Mouse (Mus musculus) adipocyte (in vitro differentiated cells): ENCODE results near the gene Tmem258.
"Not testable (repeated sequence)": the region's sequence is repeated elsewhere in the genome, so short reads cannot be mapped to it uniquely, and the experiment has no call there.

Source experiments
- DNase-seq: peaks from one replicate; pipeline ENCODE4 v3.0.0-alpha.2; 2016; ENCODE audit warnings: low spot score

The Tmem258 gene

DNA sequence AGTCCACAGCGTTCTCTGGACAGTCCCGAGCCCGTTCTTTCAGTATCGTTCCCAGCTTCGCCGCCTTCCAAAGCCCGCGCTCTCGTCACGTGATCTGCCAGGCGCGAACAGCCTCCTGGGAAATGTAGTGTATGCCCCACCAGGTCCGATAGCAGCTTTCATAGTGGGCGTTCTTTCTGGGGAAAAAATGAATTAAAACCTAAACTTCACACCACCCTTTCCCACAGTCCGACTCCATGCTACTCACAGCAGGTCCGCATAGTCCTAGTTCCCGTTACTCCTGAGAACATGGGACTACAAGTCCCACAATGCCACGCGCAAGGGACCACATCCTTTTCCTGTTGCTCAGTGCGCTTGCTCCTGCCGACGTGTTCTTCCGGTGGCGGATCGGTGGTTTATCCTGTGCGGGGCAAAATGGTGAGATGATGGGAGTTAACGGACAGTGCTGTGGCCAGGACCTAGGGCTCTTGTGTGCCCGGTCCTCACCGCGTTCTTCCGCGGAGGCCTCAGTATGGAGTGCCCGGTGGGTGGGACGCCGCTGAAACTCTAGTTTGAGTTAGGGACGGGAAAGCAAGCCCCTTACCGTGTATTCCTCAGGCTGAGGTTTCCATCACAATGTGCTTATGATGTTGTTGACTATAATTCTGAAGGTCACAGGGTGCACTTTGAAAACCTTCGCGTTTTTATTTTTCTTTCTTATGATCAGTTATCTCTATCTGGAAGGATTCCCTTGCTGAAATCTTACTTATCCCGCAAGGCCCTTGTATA lies at the start of gene Tmem258, which contains the start of gene Fen1:
TSS of gene Tmem258 (plus strand) at position 167 of the 768 bp plus-strand sequence.
TSS of gene Fen1 (minus strand) at position 322 of the 768 bp plus-strand sequence.
- DNase-seq, result peak; percentile 97

GRCm38 (mm10) chr19:10157725-10158124 lies 46.1 kb upstream of the Tmem258 start:
- no peak for DNase-seq

GRCm38 (mm10) chr19:10163896-10164295 lies 39.9 kb upstream of the Tmem258 start:
- peak; percentile 28 for DNase-seq

DNA sequence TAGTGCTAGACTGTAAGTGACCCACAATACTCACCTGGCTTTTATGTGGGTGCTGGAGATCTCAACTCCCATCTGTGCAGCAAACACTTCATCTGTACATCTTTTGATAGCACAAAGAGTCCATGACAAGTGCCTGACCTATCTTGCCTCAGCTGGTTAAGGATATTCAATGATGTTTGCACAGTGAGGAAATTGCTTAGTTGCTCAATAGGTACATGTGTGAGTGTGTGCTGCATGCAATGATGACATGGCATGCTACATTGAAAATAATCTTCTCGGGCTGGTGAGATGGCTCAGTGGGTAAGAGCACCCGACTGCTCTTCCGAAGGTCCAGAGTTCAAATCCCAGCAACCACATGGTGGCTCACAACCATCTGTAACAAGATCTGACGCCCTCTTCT lies 37.9 kb upstream of the Tmem258 start:
- not testable (repeated sequence) for DNase-seq

GRCm38 (mm10) chr19:10167112-10167511 lies 36.7 kb upstream of the Tmem258 start:
- no peak for DNase-seq

GRCm38 (mm10) chr19:10167951-10168350 lies 35.9 kb upstream of the Tmem258 start:
- peak; percentile 35 for DNase-seq

DNA sequence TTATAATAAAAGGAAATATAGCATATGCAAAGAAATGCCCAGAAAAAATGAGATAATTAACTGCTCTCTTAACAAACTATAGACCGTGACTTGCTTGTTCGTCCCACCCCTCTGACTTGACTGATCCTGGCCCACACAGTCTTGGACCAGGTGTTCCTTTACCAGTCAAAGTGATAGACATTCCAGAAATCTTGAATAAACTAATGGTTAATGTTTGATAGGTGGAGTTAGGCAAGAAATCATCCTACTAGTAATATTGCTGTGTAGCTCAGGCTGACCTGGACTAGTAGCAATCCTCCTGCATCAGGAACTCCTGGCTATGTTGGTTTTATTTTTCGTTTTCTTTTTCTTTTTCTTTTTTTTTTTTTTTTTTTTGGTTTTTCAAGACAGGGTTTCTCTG lies 35.4 kb upstream of the Tmem258 start:
- DNase-seq, result no peak

DNA sequence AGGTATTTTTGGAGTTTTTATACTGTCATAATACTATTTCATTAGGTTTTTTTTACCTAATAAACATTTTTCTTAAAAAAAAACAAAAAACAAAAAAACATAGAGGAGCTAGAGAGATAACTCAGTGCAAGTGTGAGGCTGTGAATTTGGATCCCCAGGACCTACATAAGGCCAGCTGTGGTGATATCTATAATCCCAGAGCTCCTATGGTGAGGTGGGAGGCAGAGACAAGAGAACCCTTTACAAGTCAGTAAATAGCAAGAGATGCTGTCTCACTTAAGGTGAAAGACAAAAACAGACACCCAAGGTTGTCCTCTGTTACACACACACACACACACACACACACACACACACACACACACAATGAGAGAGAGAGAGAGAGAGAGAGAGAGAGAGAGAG lies 34.6 kb upstream of the Tmem258 start:
- DNase-seq, result no peak

GRCm38 (mm10) chr19:10169692-10170330 lies 34.0 kb upstream of the Tmem258 start:
- not testable (repeated sequence) for DNase-seq

DNA sequence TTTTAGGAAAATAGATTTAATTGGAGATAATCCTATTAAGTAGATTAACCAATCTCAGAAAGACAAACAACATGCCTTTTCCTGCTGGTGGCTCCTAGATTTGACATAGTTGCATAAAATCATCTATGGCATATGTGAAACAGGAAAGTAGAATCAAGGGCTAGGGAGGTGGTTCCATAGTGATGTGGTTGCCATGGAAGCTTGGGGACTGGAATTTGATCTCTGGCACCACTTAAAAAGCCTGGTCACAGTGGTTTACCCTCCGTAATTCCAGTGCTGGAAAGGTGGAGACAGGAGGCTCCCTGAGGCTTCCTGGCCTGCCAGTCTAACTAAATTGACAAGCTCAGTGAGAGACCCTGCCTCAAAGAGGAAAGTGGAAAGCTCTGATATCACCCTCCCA lies 33.3 kb upstream of the Tmem258 start:
- no peak for DNase-seq

GRCm38 (mm10) chr19:10171359-10171758 lies 32.5 kb upstream of the Tmem258 start:
- DNase-seq, result peak; percentile 33

DNA sequence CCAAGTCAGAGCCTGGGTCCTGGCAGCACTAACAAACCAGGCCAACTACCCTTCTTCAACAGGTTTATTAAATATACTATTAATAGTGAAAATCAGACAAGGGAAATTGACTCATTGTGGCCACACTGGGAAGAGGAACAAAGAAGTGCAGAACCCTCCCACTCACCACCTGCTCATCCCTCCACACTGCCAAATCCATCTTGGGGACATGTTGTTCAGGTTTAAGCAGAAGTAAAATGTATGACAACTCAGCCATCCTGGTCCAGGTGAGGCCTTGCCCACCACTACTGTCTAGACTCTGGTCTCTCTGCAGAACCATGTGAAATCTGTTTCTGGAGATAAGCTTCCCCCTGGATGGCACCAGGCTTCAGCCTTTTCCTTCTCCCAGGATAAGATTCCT lies 32.0 kb upstream of the Tmem258 start:
- DNase-seq, result no peak

DNA sequence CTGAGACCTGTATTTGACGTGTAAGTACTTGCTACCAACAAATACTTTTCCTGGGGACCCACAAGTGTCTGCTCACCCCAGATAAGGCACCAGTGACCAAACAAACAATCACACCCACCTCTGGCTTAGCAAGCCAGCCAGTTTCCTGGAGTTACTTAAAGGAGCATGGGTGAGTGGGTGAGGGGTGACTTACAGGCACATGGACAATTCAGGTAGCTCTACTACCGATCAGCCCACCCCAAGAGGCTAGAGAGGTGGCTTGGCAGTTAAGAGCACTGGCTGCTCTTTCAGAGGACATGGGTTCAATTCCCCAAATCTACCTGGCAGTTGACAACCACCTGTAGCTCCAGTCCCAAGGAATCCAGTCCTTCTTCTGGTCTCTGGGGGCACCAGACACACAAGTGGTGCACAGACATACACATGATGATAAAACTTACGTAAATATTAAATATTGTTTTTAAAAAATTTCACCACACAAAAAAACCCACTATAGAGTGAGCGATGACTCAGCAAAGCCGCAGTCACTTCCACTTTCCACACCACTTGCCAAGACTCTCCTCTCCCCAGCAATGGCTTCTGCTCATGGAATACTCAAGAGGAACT lies 30.6 kb upstream of the Tmem258 start:
- DNase-seq, result no peak

DNA sequence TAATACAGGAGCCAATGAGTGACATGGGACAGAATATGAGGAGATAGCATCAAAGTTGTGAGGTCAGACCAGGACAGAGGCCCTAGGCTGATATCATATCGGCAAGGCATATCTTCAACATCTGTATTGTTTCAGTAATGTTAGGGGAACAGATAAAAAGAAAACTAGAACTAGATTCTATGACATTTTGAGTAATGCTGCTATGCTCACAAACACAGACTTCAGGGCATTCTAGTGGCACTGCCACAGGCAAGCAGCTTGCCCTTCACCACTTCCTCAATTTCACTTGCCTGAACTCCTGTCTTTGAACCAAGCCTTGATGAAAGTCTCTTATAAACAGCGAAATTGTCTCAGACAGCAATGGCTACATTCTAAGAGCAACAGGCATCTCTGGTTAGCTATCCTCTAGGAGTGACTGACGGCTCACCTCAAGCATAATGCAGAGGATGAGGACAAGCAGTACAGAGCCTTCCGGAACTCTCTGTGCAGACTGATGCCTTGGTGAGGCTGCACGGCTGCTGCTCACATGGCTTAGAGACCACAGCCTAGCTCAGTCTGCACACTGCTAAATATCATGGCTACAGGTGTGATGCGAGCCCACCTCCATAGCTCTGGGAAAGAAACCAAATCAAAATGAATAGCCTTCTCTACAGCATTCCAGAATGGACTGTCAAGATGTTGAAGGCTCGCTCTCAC lies 29.8 kb upstream of the Tmem258 start:
- no peak for DNase-seq

- no peak for DNase-seq
Observed at GRCm38 (mm10) chr19:10174956-10175355, 28.9 kb upstream of the Tmem258 start.

GRCm38 (mm10) chr19:10176477-10176876 lies 27.3 kb upstream of the Tmem258 start:
- no peak for DNase-seq

DNA sequence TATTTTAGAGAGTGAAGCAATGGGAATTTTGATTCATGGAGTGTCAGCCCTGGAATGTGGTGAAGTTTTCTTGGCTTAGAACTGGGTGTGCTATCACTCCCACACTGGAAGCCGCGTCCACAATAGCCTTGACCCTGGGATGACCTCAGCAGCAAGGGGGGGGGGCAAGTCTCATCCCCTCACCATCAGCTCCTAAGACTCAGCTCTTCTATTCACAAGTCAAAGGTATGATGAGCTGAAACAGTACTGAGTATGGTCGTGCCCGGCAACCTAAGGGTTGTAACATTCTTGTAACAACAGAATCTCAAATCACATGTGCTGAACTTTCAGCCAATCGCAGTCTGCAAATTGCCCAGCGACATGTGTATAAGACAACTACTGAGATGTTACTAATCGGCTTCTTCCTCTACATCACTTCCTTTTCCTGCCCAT lies 26.9 kb upstream of the Tmem258 start:
- DNase-seq, result peak; percentile 50

DNA sequence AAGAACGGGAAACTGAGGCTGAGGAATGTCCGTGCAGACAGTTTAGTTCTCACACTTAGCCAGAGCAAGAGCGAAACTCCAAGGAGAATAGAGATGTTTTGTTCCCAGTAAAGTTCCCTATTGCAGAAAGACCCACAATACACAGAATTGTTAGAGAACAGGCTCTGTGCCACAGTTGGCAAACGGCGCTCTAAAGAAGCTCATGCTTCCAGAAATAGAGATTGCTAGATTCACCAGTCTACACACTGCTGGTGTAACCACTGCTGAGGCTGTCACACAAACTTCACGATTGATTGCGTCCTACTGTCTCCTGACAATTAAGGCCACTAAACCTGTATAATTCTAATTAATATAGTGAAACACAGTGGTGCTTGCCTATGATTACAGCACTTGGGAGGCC lies 22.6 kb upstream of the Tmem258 start:
- DNase-seq, result peak; percentile 92

DNA sequence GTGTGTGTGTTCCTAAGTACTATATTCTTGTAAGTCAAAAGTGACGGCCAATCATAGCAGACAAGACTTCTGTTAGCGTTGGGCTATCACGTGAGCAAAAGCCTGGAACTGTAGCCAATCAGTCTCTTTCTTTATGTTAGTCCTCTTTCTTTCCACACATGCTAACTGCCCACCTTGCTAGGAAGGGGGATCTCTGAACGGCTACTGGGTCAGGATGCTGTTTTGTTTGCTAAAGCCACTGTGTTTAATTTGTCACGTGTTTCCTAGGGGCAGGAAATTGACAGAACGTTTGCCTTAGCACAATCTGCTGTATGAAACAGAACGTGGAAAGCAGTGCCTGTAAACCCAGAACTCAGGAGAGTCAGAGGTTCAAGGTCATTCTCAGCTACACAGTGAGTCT lies 21.7 kb upstream of the Tmem258 start:
- no peak for DNase-seq

- DNase-seq, result peak; percentile 89
Observed at GRCm38 (mm10) chr19:10182670-10183298, 21.0 kb upstream of the Tmem258 start, which contains the start of gene Fads1. Gene Fads1, plus strand, starts transcription at chr19:10182888.

GRCm38 (mm10) chr19:10183299-10183983 lies 20.4 kb upstream of the Tmem258 start:
- peak; percentile 82 for DNase-seq
